Mouse (Mus musculus): ENCODE data around the gene Tmem211.

DNA sequence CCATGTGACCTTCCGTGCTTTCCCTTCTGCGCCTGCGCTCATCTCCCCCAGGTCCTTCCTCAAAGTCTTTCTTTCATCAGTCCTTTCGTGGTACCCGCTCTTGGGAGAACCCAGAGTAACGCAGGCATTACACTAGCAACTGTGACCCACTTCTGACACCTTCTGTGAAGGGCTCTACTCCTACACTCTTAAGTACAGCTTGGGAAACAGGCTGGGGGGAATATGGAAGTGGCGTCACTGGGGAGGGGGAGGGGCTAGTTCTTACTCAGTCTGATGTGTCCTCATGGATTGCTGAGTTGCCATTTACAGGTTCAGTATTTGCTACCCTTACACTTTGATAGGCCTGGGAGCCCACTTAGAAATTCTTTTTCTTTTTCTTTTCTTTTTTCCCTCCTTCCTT lies 54.8 kb downstream of the Tmem211 start:
- TF ChIP-seq CTCF (IDR thresholded peaks at IDR 0.05) (no peak), EP300 (IDR thresholded peaks at IDR 0.05) (no peak)
